8 mouse cellular contexts compared by ENCODE assay signal in genomic region chr19:41745941-41746557, GRCm38 (mm10). TPM values are rescaled to one million over a fixed set of nuclear protein-coding genes. Genes with fewer than 3 reads are reported as not detected.
DNase-seq lines count a peak whose midpoint lies in the region; ATAC-seq and TF ChIP-seq lines count a peak whose summit lies in the region.

No protein-coding gene starts in this region.

- no peaks in the 10 kb centered on the region for H3K36me3 ChIP-seq in intestine, embryonic 16.5 days (ENCODE audit: control insufficient read depth, insufficient read depth, low read length)
- no peaks in the 10 kb centered on the region for H3K36me3 ChIP-seq in intestine, postnatal 0 days (ENCODE audit: control insufficient read depth, insufficient read depth)
- H3K36me3 ChIP-seq in forebrain, embryonic 12.5 days (replicated peaks) = no peaks in the 10 kb centered on the region
- no peaks in the 10 kb centered on the region for H3K36me3 ChIP-seq in hindbrain, postnatal 0 days (ENCODE audit: insufficient read depth, low read length)

- 56% methylated on average over 15 of the region's 15 CpGs for WGBS in intestine, embryonic 16.5 days
- 52% methylated on average over 15 of the region's 15 CpGs for WGBS in intestine, postnatal 0 days
- WGBS in forebrain, embryonic 12.5 days = 22% methylated on average over 15 of the region's 15 CpGs
- 22% methylated on average over 15 of the region's 15 CpGs for WGBS in hindbrain, postnatal 0 days

- no peaks in the 10 kb centered on the region for H3K9me3 ChIP-seq in intestine, embryonic 16.5 days (ENCODE audit: control insufficient read depth, low read length)
- H3K9me3 ChIP-seq in intestine, postnatal 0 days (ENCODE audit: control insufficient read depth) = no peaks in the 10 kb centered on the region
- no peaks in the 10 kb centered on the region for H3K9me3 ChIP-seq in forebrain, embryonic 12.5 days
- no peaks in the 10 kb centered on the region for H3K9me3 ChIP-seq in hindbrain, postnatal 0 days (ENCODE audit: low read length)

- no peak overlapping the region for H3K4me3 ChIP-seq in intestine, embryonic 16.5 days (ENCODE audit: low read length)
- H3K4me3 ChIP-seq in intestine, postnatal 0 days (ENCODE audit: low read depth, low read length) = no peak overlapping the region
- H3K4me3 ChIP-seq in forebrain, embryonic 12.5 days (replicated peaks) = no peak overlapping the region
- no peak overlapping the region for H3K4me3 ChIP-seq in hindbrain, postnatal 0 days (ENCODE audit: low read length)

- peak; percentile 92 for DNase-seq in hindbrain, postnatal 0 days (ENCODE audit: low spot score)
- DNase-seq in left cerebral cortex, postnatal 36 days (ENCODE audit: low spot score in 2 of 2) = peak; percentile 38 to 40
- peak; percentile 56 for DNase-seq in right cerebral cortex, adult 18-20 months
- DNase-seq in spleen, adult 18-20 months = no peak

- no peak overlapping the region for H3K9ac ChIP-seq in intestine, embryonic 16.5 days (ENCODE audit: low read depth, low read length)
- H3K9ac ChIP-seq in intestine, postnatal 0 days (ENCODE audit: low read depth, low read length) = no peak overlapping the region
- no peak overlapping the region for H3K9ac ChIP-seq in forebrain, embryonic 12.5 days
- H3K9ac ChIP-seq in hindbrain, postnatal 0 days (replicated peaks; ENCODE audit: low read length) = no peak overlapping the region

- no peak overlapping the region for H3K27ac ChIP-seq in intestine, embryonic 16.5 days (ENCODE audit: low read length)
- no peak overlapping the region for H3K27ac ChIP-seq in intestine, postnatal 0 days (ENCODE audit: low read depth, low read length)
- H3K27ac ChIP-seq in forebrain, embryonic 12.5 days = peak overlapping the region; percentile 77
- H3K27ac ChIP-seq in hindbrain, postnatal 0 days = no peak overlapping the region; the same call in 1 of the 2 replicates

- intact Hi-C loops in left cerebral cortex, postnatal 36 days (cut with DNase I) = no loop called here

- ATAC-seq in intestine, embryonic 16.5 days = 0 out of 2 replicates have a peak, but pooled peaks have one; percentile 18
- ATAC-seq in intestine, postnatal 0 days = no peak
- ATAC-seq in forebrain, embryonic 12.5 days (ENCODE audit: low FRiP score) = peak; percentile 84
- peak; percentile 91 for ATAC-seq in hindbrain, postnatal 0 days
- no peak for ATAC-seq in monocyte, adult 5-6 weeks (replicated peaks; ENCODE audit: insufficient number of reproducible peaks, low FRiP score, low TSS enrichment, poor library complexity, severe bottlenecking)

- peaks cover 22% of the 10 kb centered on the region for H3K27me3 ChIP-seq in intestine, embryonic 16.5 days (replicated peaks; ENCODE audit: control insufficient read depth, insufficient read depth, low read length)
- H3K27me3 ChIP-seq in intestine, postnatal 0 days (replicated peaks; ENCODE audit: control insufficient read depth, insufficient read depth, low read length) = peaks cover 21% of the 10 kb centered on the region
- peaks cover 56% of the 10 kb centered on the region for H3K27me3 ChIP-seq in forebrain, embryonic 12.5 days
- H3K27me3 ChIP-seq in hindbrain, postnatal 0 days (ENCODE audit: insufficient read depth, low read length) = 0 out of 2 replicates have a peak, but pooled peaks cover 4% of the 10 kb centered on the region

- H3K4me1 ChIP-seq in intestine, embryonic 16.5 days (ENCODE audit: control insufficient read depth, insufficient read depth, low read length) = peaks cover 10% of the 10 kb centered on the region; the same call in 1 of the 2 replicates
- H3K4me1 ChIP-seq in intestine, postnatal 0 days (replicated peaks; ENCODE audit: control insufficient read depth, insufficient read depth, low read length) = no peaks in the 10 kb centered on the region
- peaks cover 67% of the 10 kb centered on the region for H3K4me1 ChIP-seq in forebrain, embryonic 12.5 days
- peaks cover 9% of the 10 kb centered on the region for H3K4me1 ChIP-seq in hindbrain, postnatal 0 days (ENCODE audit: insufficient read depth, low read length)

- no peak overlapping the region for H3K4me2 ChIP-seq in intestine, embryonic 16.5 days (ENCODE audit: low read depth, low read length)
- no peak overlapping the region for H3K4me2 ChIP-seq in intestine, postnatal 0 days (replicated peaks; ENCODE audit: low read depth)
- H3K4me2 ChIP-seq in forebrain, embryonic 12.5 days = peak overlapping the region; percentile 21; the same call in 1 of the 2 replicates
- no peak overlapping the region for H3K4me2 ChIP-seq in hindbrain, postnatal 0 days (ENCODE audit: low read depth, low read length)

- no peak for TF ChIP-seq CTCF in intestine, postnatal 0 days (IDR thresholded peaks at IDR 0.05; ENCODE audit: low read depth)
- TF ChIP-seq CTCF in hindbrain, postnatal 0 days (IDR thresholded peaks at IDR 0.05; ENCODE audit: low read depth) = no peak

RNA-seq across cellular contexts. Expression of gene Slit1, which starts 2.6 kb away (rescaled TPM):
- 0.45 and 0.68 TPM in 2 replicates for polyA plus RNA-seq in intestine, embryonic 16.5 days (2015; fragmentation: Nextera tagmentation; extraction: Ambion mirVana)
- polyA plus RNA-seq in intestine, postnatal 0 days (2015; fragmentation: Nextera tagmentation; extraction: Ambion mirVana) = 0.27 and 0.35 TPM in 2 replicates
- 11.0 and 14.0 TPM in 2 replicates for polyA plus RNA-seq in forebrain, embryonic 12.5 days (2016; fragmentation: Nextera tagmentation; extraction: Ambion mirVana)
- 69.2 and 78.5 TPM in 2 replicates for total RNA-seq in hindbrain, postnatal 0 days (2014; rRNA removed)
- 10.8 and 13.3 TPM in 2 replicates for polyA plus RNA-seq in hindbrain, postnatal 0 days (2015; fragmentation: Nextera tagmentation; extraction: Ambion mirVana)
- 10 to 100 TPM; 47.8 to 59.1 TPM for total RNA-seq in left cerebral cortex, postnatal 36 days (2021)
- not detected in 3 replicates for total RNA-seq in monocyte, adult 5-6 weeks (2017)

RNA-seq across cellular contexts. Expression of gene Arhgap19, which starts 55.8 kb away (rescaled TPM):
- polyA plus RNA-seq in intestine, embryonic 16.5 days (2015; fragmentation: Nextera tagmentation; extraction: Ambion mirVana) = 14.2 and 14.8 TPM in 2 replicates
- 3.5 TPM in 2 replicates for polyA plus RNA-seq in intestine, postnatal 0 days (2015; fragmentation: Nextera tagmentation; extraction: Ambion mirVana)
- polyA plus RNA-seq in forebrain, embryonic 12.5 days (2016; fragmentation: Nextera tagmentation; extraction: Ambion mirVana) = 36.0 and 38.8 TPM in 2 replicates
- 5.4 and 5.5 TPM in 2 replicates for total RNA-seq in hindbrain, postnatal 0 days (2014; rRNA removed)
- polyA plus RNA-seq in hindbrain, postnatal 0 days (2015; fragmentation: Nextera tagmentation; extraction: Ambion mirVana) = 3.9 and 4.4 TPM in 2 replicates
- total RNA-seq in left cerebral cortex, postnatal 36 days (2021) = 1 to 10 TPM; 2.7 to 3.4 TPM
- total RNA-seq in monocyte, adult 5-6 weeks (2017) = 1.1 to 2.3 TPM (median 1.9 TPM) in 3 replicates

Comparison
In these comparisons a context has a peak if more than half of its experiments do, and no peak if none do; other contexts are left out.
1. ATAC-seq: peak in intestine, embryonic 16.5 days (single experiment), forebrain, embryonic 12.5 days (single experiment) and hindbrain, postnatal 0 days (single experiment); none in intestine, postnatal 0 days (single experiment) and monocyte, adult 5-6 weeks (single experiment).
2. DNase-seq: peak in hindbrain, postnatal 0 days (single experiment), left cerebral cortex, postnatal 36 days (2 of 2) and right cerebral cortex, adult 18-20 months (single experiment); none in spleen, adult 18-20 months (0 of 2).